Mouse (Mus musculus) brain, embryonic 14.5 days (tissue): ENCODE measurements around the gene Nrxn3. TPM values are rescaled to one million over a fixed set of nuclear protein-coding genes. Genes with fewer than 3 reads are reported as not detected.

Experiments
- DNase-seq: peaks from one replicate; pipeline ENCODE4 v3.0.0-alpha.2; 2011; ENCODE audit warnings: low read depth
- CTCF ChIP-seq: fragments of 200-500 bp; IDR thresholded peaks from 2 replicates; pipeline ENCODE4 v1.5.1; 2012; ENCODE audit warnings: inconsistent platforms, mild to moderate bottlenecking, moderate library complexity, borderline replicate concordance; ENCODE audit not compliant: insufficient read depth, insufficient read length; ENCODE audit errors: extremely low read depth
- POLR2A ChIP-seq: fragments of 200-500 bp; IDR thresholded peaks from 2 replicates; pipeline ENCODE4 v1.6.1; 2012; ENCODE audit warnings: mild to moderate bottlenecking, inconsistent platforms, borderline replicate concordance; ENCODE audit not compliant: poor library complexity, insufficient read depth, insufficient read length, severe bottlenecking; ENCODE audit errors: extremely low read depth
- polyA plus RNA-seq: library from polyadenylated mRNA; depleted of rRNA; stranded (reverse); fragments of >200 nt; gene quantifications from 2 replicates; pipeline ENCODE4 v1.2.3, GENCODE M21; 2012; rRNA removed

Nrxn3 gene
- 41.8 and 67.8 TPM in 2 replicates for polyA plus RNA-seq

GRCm38 (mm10) chr12:88722691-88723070 is at the start of gene Nrxn3:
TSS of gene Nrxn3 (plus strand) at chr12:88722876.
- TF ChIP-seq CTCF (no peak), POLR2A (peak; percentile 53; the same call in 1 of the 2 replicates)
- peak; percentile 96 for DNase-seq

GRCm38 (mm10) chr12:88704159-88704846 is 18.4 kb upstream of the Nrxn3 start:
- TF ChIP-seq POLR2A (no peak), CTCF (no peak)

GRCm38 (mm10) chr12:88705959-88706358 is 16.7 kb upstream of the Nrxn3 start:
- no peak for DNase-seq
- TF ChIP-seq CTCF = peak; percentile 21; the same call in 1 of the 2 replicates
- no peak for TF ChIP-seq POLR2A

More at GRCm38 (mm10) chr12:88704159-88704846, 18.4 kb upstream of the Nrxn3 start:
- DNase-seq = peak; percentile 55

GRCm38 (mm10) chr12:88707786-88708185 is 14.9 kb upstream of the Nrxn3 start:
- no peak for DNase-seq
- TF ChIP-seq CTCF = no peak
- TF ChIP-seq POLR2A = no peak

- TF ChIP-seq CTCF (peak; percentile 77; the same call in 1 of the 2 replicates), POLR2A (no peak)
- DNase-seq = peak; percentile 85
These were observed 13.5 kb upstream of the Nrxn3 start for GRCm38 (mm10) chr12:88709223-88709622.

GRCm38 (mm10) chr12:88713456-88713855 is 9.2 kb upstream of the Nrxn3 start:
- no peak for DNase-seq

GRCm38 (mm10) chr12:88722031-88722690 is 515 bp upstream of the Nrxn3 start:
- no peak for TF ChIP-seq POLR2A

More at GRCm38 (mm10) chr12:88713456-88713855, 9.2 kb upstream of the Nrxn3 start:
- TF ChIP-seq POLR2A = no peak
- TF ChIP-seq CTCF = no peak

GRCm38 (mm10) chr12:88726316-88726715 is 3.6 kb downstream of the Nrxn3 start:
- DNase-seq = peak; percentile 57
- TF ChIP-seq POLR2A = no peak
- no peak for TF ChIP-seq CTCF

More at GRCm38 (mm10) chr12:88722031-88722690, 515 bp upstream of the Nrxn3 start:
- no peak for DNase-seq

GRCm38 (mm10) chr12:88726755-88727154 is 4.1 kb downstream of the Nrxn3 start:
- TF ChIP-seq POLR2A (no peak), CTCF (no peak)
- DNase-seq = peak; percentile 45

- TF ChIP-seq POLR2A = no peak
- no peak for TF ChIP-seq CTCF
- DNase-seq = no peak
These were observed 8.0 kb downstream of the Nrxn3 start for GRCm38 (mm10) chr12:88730720-88731119.

- DNase-seq = peak; percentile 37
- TF ChIP-seq CTCF (no peak), POLR2A (no peak)
These were observed 12.4 kb downstream of the Nrxn3 start for GRCm38 (mm10) chr12:88735045-88735444.
